20 mouse cellular contexts compared by ENCODE assay signal in genomic region chr16:39123445-39123952, GRCm38 (mm10).
DNase-seq lines count a peak whose midpoint lies in the region; ATAC-seq lines count a peak whose summit lies in the region.
"Had no signal": no experiment of that assay in that cellular context is flagged by ENCODE, and none has a peak within 500 bp of the region (broad histone marks: within the 10 kb centered on the region; RNA-seq: fewer than 3 reads in every experiment).

No protein-coding gene starts in this region.

- H3K4me2 ChIP-seq in lung, embryonic 16.5 days (ENCODE audit: low read depth, low read length) = peak overlapping the region; percentile 37
- H3K4me2 ChIP-seq in limb, embryonic 12.5 days = 0 out of 2 replicates have a peak overlapping the region, but pooled peaks have one; percentile 9
- no peak overlapping the region for H3K4me2 ChIP-seq in midbrain, embryonic 15.5 days
- H3K4me2 ChIP-seq: embryonic facial prominence, embryonic 15.5 days; heart, embryonic 11.5 days; hindbrain, embryonic 12.5 days; liver, embryonic 11.5 days; midbrain, embryonic 11.5 days; neural tube, embryonic 12.5 days had no signal

- 0 out of 2 replicates have a peak overlapping the region, but pooled peaks have one; percentile 18 for H3K4me3 ChIP-seq in lung, embryonic 16.5 days (ENCODE audit: low read length)
- H3K4me3 ChIP-seq in limb, embryonic 12.5 days (replicated peaks) = no peak overlapping the region
- no peak overlapping the region for H3K4me3 ChIP-seq in midbrain, embryonic 15.5 days
- H3K4me3 ChIP-seq: embryonic facial prominence, embryonic 15.5 days; hindbrain, embryonic 12.5 days; neural tube, embryonic 12.5 days had no signal

- H3K4me1 ChIP-seq in lung, embryonic 16.5 days (replicated peaks; ENCODE audit: control insufficient read depth, insufficient read depth, low read length) = peaks cover 3% of the 10 kb centered on the region; the same call in 1 of the 2 replicates
- peaks cover 35% of the 10 kb centered on the region for H3K4me1 ChIP-seq in limb, embryonic 12.5 days (replicated peaks)
- no peaks in the 10 kb centered on the region for H3K4me1 ChIP-seq in midbrain, embryonic 15.5 days
- H3K4me1 ChIP-seq: embryonic facial prominence, embryonic 15.5 days had no signal

- H3K27ac ChIP-seq in lung, embryonic 16.5 days (ENCODE audit: low read length) = no peak overlapping the region
- no peak overlapping the region for H3K27ac ChIP-seq in limb, embryonic 12.5 days
- no peak overlapping the region for H3K27ac ChIP-seq in midbrain, embryonic 15.5 days
- H3K27ac ChIP-seq: embryonic facial prominence, embryonic 15.5 days; hindbrain, embryonic 12.5 days; neural tube, embryonic 12.5 days had no signal

- peak; percentile 68 for ATAC-seq in lung, embryonic 16.5 days (ENCODE audit: low read depth)
- ATAC-seq in limb, embryonic 12.5 days (ENCODE audit: insufficient number of reproducible peaks, insufficient read depth, low FRiP score, low TSS enrichment, low read depth) = no peak
- no peak for ATAC-seq in midbrain, embryonic 15.5 days (replicated peaks)
- ATAC-seq: forebrain, postnatal 0 days had no signal

- no peak overlapping the region for H3K9ac ChIP-seq in lung, embryonic 16.5 days (ENCODE audit: low read length)
- H3K9ac ChIP-seq in limb, embryonic 12.5 days (replicated peaks) = no peak overlapping the region
- H3K9ac ChIP-seq in midbrain, embryonic 15.5 days = no peak overlapping the region
- H3K9ac ChIP-seq: embryonic facial prominence, embryonic 15.5 days; forebrain, postnatal 0 days; hindbrain, embryonic 12.5 days; neural tube, embryonic 12.5 days had no signal

- H3K36me3 ChIP-seq in lung, embryonic 16.5 days (ENCODE audit: control insufficient read depth, insufficient read depth, low read length) = no peaks in the 10 kb centered on the region
- H3K36me3 ChIP-seq in limb, embryonic 12.5 days = no peaks in the 10 kb centered on the region
- H3K36me3 ChIP-seq in midbrain, embryonic 15.5 days (replicated peaks) = no peaks in the 10 kb centered on the region
- H3K36me3 ChIP-seq: embryonic facial prominence, embryonic 15.5 days; hindbrain, embryonic 12.5 days; neural tube, embryonic 12.5 days had no signal

- peak; percentile 11 for DNase-seq in embryo, embryonic 10 days (ENCODE audit: low spot score)
- DNase-seq in embryo, embryonic 10.5 days (ENCODE audit: low spot score) = no peak
- DNase-seq in lung, postnatal 4 days = no peak
- DNase-seq in adrenal gland, postnatal 14 days = peak; percentile 15
- DNase-seq in layer of hippocampus, postnatal 14 days (ENCODE audit: low spot score in 2 of 2) = no peak
- DNase-seq: cerebellum, adult 8-10 months; forebrain, postnatal 0 days; heart, postnatal 10 days; layer of hippocampus, postnatal 36 days; thymus, postnatal 25 days had no signal

- no peaks in the 10 kb centered on the region for H3K9me3 ChIP-seq in lung, embryonic 16.5 days (ENCODE audit: control insufficient read depth, low read length)
- no peaks in the 10 kb centered on the region for H3K9me3 ChIP-seq in limb, embryonic 12.5 days
- no peaks in the 10 kb centered on the region for H3K9me3 ChIP-seq in midbrain, embryonic 15.5 days
- H3K9me3 ChIP-seq: embryonic facial prominence, embryonic 15.5 days; hindbrain, embryonic 12.5 days; neural tube, embryonic 12.5 days had no signal

- WGBS in lung, embryonic 16.5 days = 36% methylated on average over 8 of the region's 8 CpGs
- 53% methylated on average over 8 of the region's 8 CpGs for WGBS in limb, embryonic 12.5 days
- 78% methylated on average over 8 of the region's 8 CpGs for WGBS in midbrain, embryonic 15.5 days

- H3K27me3 ChIP-seq in lung, embryonic 16.5 days (ENCODE audit: control insufficient read depth, insufficient read depth, low read depth, low read length) = no peaks in the 10 kb centered on the region
- no peaks in the 10 kb centered on the region for H3K27me3 ChIP-seq in limb, embryonic 12.5 days
- H3K27me3 ChIP-seq in midbrain, embryonic 15.5 days (replicated peaks) = no peaks in the 10 kb centered on the region
- H3K27me3 ChIP-seq: CH12.LX; hindbrain, embryonic 12.5 days; neural tube, embryonic 12.5 days had no signal

Comparison
In these comparisons a context has a peak if more than half of its experiments do, and no peak if none do; other contexts are left out.
1. DNase-seq: peak in embryo, embryonic 10 days (single experiment) and adrenal gland, postnatal 14 days (single experiment); none in embryo, embryonic 10.5 days (single experiment), lung, postnatal 4 days (0 of 2) and layer of hippocampus, postnatal 14 days (0 of 2).